Mouse (Mus musculus) induced T-regulatory cell, adult 2 months (primary cell): ENCODE results near the gene Nfyc.

Experiments
- DNase-seq: peaks from one replicate; pipeline ENCODE4 v3.0.0-alpha.2; 2012; ENCODE audit warnings: low read depth

The Nfyc gene

GRCm38 (mm10) chr4:120831472-120831871 is at the start of gene Nfyc:
Gene Nfyc, minus strand, starts transcription at chr4:120831572.
- DNase-seq = no peak

GRCm38 (mm10) chr4:120880731-120881432 is 49.5 kb upstream of the Nfyc start:
- no peak for DNase-seq

- no peak for DNase-seq
Measured at GRCm38 (mm10) chr4:120879386-120879785, 48.0 kb upstream of the Nfyc start.

- DNase-seq = no peak
Measured at GRCm38 (mm10) chr4:120878728-120879127, 47.4 kb upstream of the Nfyc start.

GRCm38 (mm10) chr4:120875961-120876360 is 44.6 kb upstream of the Nfyc start:
- DNase-seq = no peak

GRCm38 (mm10) chr4:120870262-120870748 is 38.9 kb upstream of the Nfyc start:
- no peak for DNase-seq

- DNase-seq = no peak
Measured at GRCm38 (mm10) chr4:120868988-120869387, 37.6 kb upstream of the Nfyc start.

- DNase-seq = no peak
Measured at GRCm38 (mm10) chr4:120868246-120868645, 36.9 kb upstream of the Nfyc start.

- DNase-seq = peak; percentile 16
Measured at GRCm38 (mm10) chr4:120866211-120866610, 34.8 kb upstream of the Nfyc start.

- DNase-seq = no peak
Measured at GRCm38 (mm10) chr4:120859865-120860264, 28.5 kb upstream of the Nfyc start.

GRCm38 (mm10) chr4:120856376-120856775 is 25.0 kb upstream of the Nfyc start:
- DNase-seq = no peak

GRCm38 (mm10) chr4:120855360-120856060 is 24.1 kb upstream of the Nfyc start:
- DNase-seq = peak; percentile 10

GRCm38 (mm10) chr4:120854588-120855319 is 23.4 kb upstream of the Nfyc start, which contains the start of gene Rims3:
Gene Rims3, plus strand, starts transcription at chr4:120854816.
- DNase-seq = peak; percentile 74

GRCm38 (mm10) chr4:120850946-120851345 is 19.6 kb upstream of the Nfyc start:
- peak; percentile 82 for DNase-seq

- no peak for DNase-seq
Measured at GRCm38 (mm10) chr4:120849451-120849850, 18.1 kb upstream of the Nfyc start.

GRCm38 (mm10) chr4:120848909-120849308 is 17.5 kb upstream of the Nfyc start:
- DNase-seq = no peak

- no peak for DNase-seq
Measured at GRCm38 (mm10) chr4:120845098-120845497, 13.7 kb upstream of the Nfyc start.

GRCm38 (mm10) chr4:120844423-120845082 is 13.2 kb upstream of the Nfyc start:
- DNase-seq = no peak

GRCm38 (mm10) chr4:120841342-120841741 is 10.0 kb upstream of the Nfyc start:
- no peak for DNase-seq

- no peak for DNase-seq
Measured at GRCm38 (mm10) chr4:120830767-120831166, 605 bp downstream of the Nfyc start.

- peak; percentile 26 for DNase-seq
Measured at GRCm38 (mm10) chr4:120826418-120826817, 5.0 kb downstream of the Nfyc start.
